Mouse (Mus musculus) stomach, embryonic 14.5 days (tissue): ENCODE results near the gene Tia1. TPM values are rescaled to one million over a fixed set of nuclear protein-coding genes. Genes with fewer than 3 reads are reported as not detected.

Experiments
- ATAC-seq: fragments of 200-750 bp; cut with Nextera tagmentation; 2 replicates; pipeline ENCODE4 v1.8.0; 2017; ENCODE audit warnings: low read depth, moderate TSS enrichment; ENCODE audit not compliant: insufficient number of reproducible peaks, insufficient read depth, low FRiP score
- H3K27ac ChIP-seq: fragments of 300-500 bp; sonication (generic); 2 replicates; pipeline ENCODE4 v1.5.1; 2014; ENCODE audit warnings: mild to moderate bottlenecking, low read length, moderate library complexity, mixed read lengths
- H3K27me3 ChIP-seq: fragments of 300-500 bp; sonication (generic); 2 replicates; pipeline ENCODE4 v1.6.1; 2014; ENCODE audit warnings: low read length, control low read depth, mixed read lengths; ENCODE audit not compliant: control insufficient read depth, insufficient read depth
- H3K36me3 ChIP-seq: fragments of 300-500 bp; sonication (generic); 2 replicates; pipeline ENCODE4 v1.6.1; 2014; ENCODE audit warnings: mild to moderate bottlenecking, control low read depth, low read length, moderate library complexity, mixed read lengths; ENCODE audit not compliant: control insufficient read depth, insufficient read depth
- H3K4me1 ChIP-seq: fragments of 300-500 bp; sonication (generic); 2 replicates; pipeline ENCODE4 v1.6.1; 2014; ENCODE audit warnings: low read length, control low read depth, mixed read lengths; ENCODE audit not compliant: control insufficient read depth, insufficient read depth
- H3K4me2 ChIP-seq: fragments of 300-500 bp; sonication (generic); replicated peaks from 2 replicates; pipeline ENCODE4 v1.6.1; 2014; ENCODE audit warnings: low read depth, low read length, control low read depth
- H3K4me3 ChIP-seq: fragments of 300-500 bp; sonication (generic); 2 replicates; pipeline ENCODE4 v1.5.1; 2014; ENCODE audit warnings: low read depth, low read length, control low read depth
- H3K9ac ChIP-seq: fragments of 300-500 bp; sonication (generic); replicated peaks from 2 replicates; pipeline ENCODE4 v1.6.1; 2014; ENCODE audit warnings: low read depth, mild to moderate bottlenecking, control low read depth, low read length, moderate library complexity, mixed read lengths
- H3K9me3 ChIP-seq: fragments of 300-500 bp; sonication (generic); 2 replicates; pipeline ENCODE4 v1.6.1; 2016; ENCODE audit warnings: low read depth, low read length, control low read depth; ENCODE audit not compliant: control insufficient read depth
- WGBS: fragments of 180-500 bp; shearing (Covaris S2); extraction: QIAGEN DNeasy Blood & Tissue Kit; methylation state at CpG from one replicate; pipeline ENCODE4 v1.1.7; 2014; 5-methylcytosine and 5-hydroxymethylcytosine counted together
- polyA plus RNA-seq: library from polyadenylated mRNA; unstranded; fragments of >200 nt; fragmentation: Nextera tagmentation; extraction: Ambion mirVana; gene quantifications from 2 replicates; pipeline ENCODE4 v1.2.1, GENCODE M21; 2014

Gene Tia1
- polyA plus RNA-seq, 1 experiment from 2014 or later, result 245 TPM

- Histone ChIP-seq H3K27ac (no peak overlapping the region), H3K4me2 (peak overlapping the region; percentile 94), H3K9ac (no peak overlapping the region), H3K36me3 (no peaks in the 10 kb centered on the region), H3K27me3 (no peaks in the 10 kb centered on the region), H3K4me3 (peak overlapping the region; percentile 74; the same call in 1 of the 2 replicates), H3K9me3 (no peaks in the 10 kb centered on the region), H3K4me1 (peaks cover 6% of the 10 kb centered on the region)
- ATAC-seq, result no peak
- 76% methylated on average over 2 of the region's 2 CpGs for WGBS
Observed at GRCm38 (mm10) chr6:86366853-86367249, 37.2 kb upstream of the Tia1 start.

- Histone ChIP-seq H3K9me3 (no peaks in the 10 kb centered on the region), H3K4me1 (peaks cover 14% of the 10 kb centered on the region), H3K36me3 (no peaks in the 10 kb centered on the region), H3K27me3 (no peaks in the 10 kb centered on the region), H3K27ac (no peak overlapping the region), H3K9ac (no peak overlapping the region), H3K4me3 (no peak overlapping the region), H3K4me2 (no peak overlapping the region)
- no peak for ATAC-seq
- WGBS, result 90% methylated on average over 5 of the region's 5 CpGs
Observed at GRCm38 (mm10) chr6:86368479-86368878, 35.5 kb upstream of the Tia1 start.

GRCm38 (mm10) chr6:86370093-86370713, 33.8 kb upstream of the Tia1 start:
- 61% methylated on average over 3 of the region's 3 CpGs for WGBS
- peaks cover 4% of the 10 kb centered on the region; the same call in 1 of the 2 replicates for H3K36me3 ChIP-seq
- H3K27me3 ChIP-seq, result no peaks in the 10 kb centered on the region
- peak overlapping the region; percentile 84; the same call in 1 of the 2 replicates for H3K27ac ChIP-seq
- H3K9ac ChIP-seq, result peak overlapping the region; percentile 34
- peaks cover 14% of the 10 kb centered on the region for H3K4me1 ChIP-seq
- no peak for ATAC-seq
- H3K4me3 ChIP-seq, result peak overlapping the region; percentile 76
- H3K4me2 ChIP-seq, result peak overlapping the region; percentile 64
- no peaks in the 10 kb centered on the region for H3K9me3 ChIP-seq

GRCm38 (mm10) chr6:86370764-86371339, 33.2 kb upstream of the Tia1 start, which contains the start of gene Snrpg:
TSS of gene Snrpg (plus strand) at chr6:86371304.
- Histone ChIP-seq H3K4me3 (peak within 1 kb of the TSS; percentile 76), H3K36me3 (peaks cover 4% of the 10 kb centered on the region), H3K9me3 (no peaks in the 10 kb centered on the region), H3K27me3 (no peaks in the 10 kb centered on the region), H3K4me2 (peak within 1 kb of the TSS; percentile 83), H3K9ac (peak within 1 kb of the TSS; percentile 73), H3K4me1 (peaks cover 14% of the 10 kb centered on the region), H3K27ac (peak within 1 kb of the TSS; percentile 84)
- 14% methylated on average over 15 of the region's 15 CpGs for WGBS
- ATAC-seq, result no peak

- peak overlapping the region; percentile 76 for H3K4me3 ChIP-seq
- H3K9me3 ChIP-seq, result no peaks in the 10 kb centered on the region
- H3K9ac ChIP-seq, result peak overlapping the region; percentile 73
- H3K27ac ChIP-seq, result peak overlapping the region; percentile 84
- H3K4me2 ChIP-seq, result peak overlapping the region; percentile 83
- no peaks in the 10 kb centered on the region for H3K27me3 ChIP-seq
- H3K4me1 ChIP-seq, result peaks cover 14% of the 10 kb centered on the region
- WGBS, result under 1% methylated on average over 50 of the region's 50 CpGs
- peak; percentile 95 for ATAC-seq
- peaks cover 9% of the 10 kb centered on the region for H3K36me3 ChIP-seq
Observed at GRCm38 (mm10) chr6:86371340-86371911, 32.6 kb upstream of the Tia1 start.

GRCm38 (mm10) chr6:86371950-86372516, 32.0 kb upstream of the Tia1 start:
- no peaks in the 10 kb centered on the region for H3K27me3 ChIP-seq
- no peaks in the 10 kb centered on the region for H3K9me3 ChIP-seq
- H3K4me1 ChIP-seq, result peaks cover 14% of the 10 kb centered on the region
- peak overlapping the region; percentile 73 for H3K9ac ChIP-seq
- H3K36me3 ChIP-seq, result peaks cover 14% of the 10 kb centered on the region
- H3K4me2 ChIP-seq, result peak overlapping the region; percentile 83
- WGBS, result 6% methylated on average over 12 of the region's 12 CpGs
- no peak for ATAC-seq
- peak overlapping the region; percentile 84; the same call in 1 of the 2 replicates for H3K27ac ChIP-seq
- H3K4me3 ChIP-seq, result peak overlapping the region; percentile 76

GRCm38 (mm10) chr6:86373556-86373955, 30.5 kb upstream of the Tia1 start:
- 95% methylated on average over 6 of the region's 6 CpGs for WGBS
- no peaks in the 10 kb centered on the region for H3K27me3 ChIP-seq
- no peaks in the 10 kb centered on the region for H3K9me3 ChIP-seq
- no peak overlapping the region for H3K27ac ChIP-seq
- H3K4me3 ChIP-seq, result no peak overlapping the region
- H3K4me1 ChIP-seq, result peaks cover 14% of the 10 kb centered on the region
- H3K4me2 ChIP-seq, result no peak overlapping the region
- no peak for ATAC-seq
- peaks cover 29% of the 10 kb centered on the region for H3K36me3 ChIP-seq
- H3K9ac ChIP-seq, result no peak overlapping the region

- Histone ChIP-seq H3K4me1 (no peaks in the 10 kb centered on the region), H3K36me3 (peaks cover 34% of the 10 kb centered on the region), H3K9ac (no peak overlapping the region), H3K27me3 (no peaks in the 10 kb centered on the region), H3K4me2 (no peak overlapping the region), H3K4me3 (no peak overlapping the region), H3K27ac (no peak overlapping the region), H3K9me3 (no peaks in the 10 kb centered on the region)
- ATAC-seq, result no peak
- 88% methylated on average over 3 of the region's 3 CpGs for WGBS
Observed at GRCm38 (mm10) chr6:86378341-86378740, 25.7 kb upstream of the Tia1 start.
